Mouse (Mus musculus) MEL (cell line): ENCODE data around the gene Faap100.

Experiments used
- BHLHE40 ChIP-seq: IDR thresholded peaks from 2 replicates; pipeline ENCODE4 v1.6.1; 2012; ENCODE audit warnings: low read depth, mild to moderate bottlenecking, inconsistent platforms, low read length, improper control_type of control experiment, borderline replicate concordance
- CHD1 ChIP-seq: IDR thresholded peaks from 2 replicates; pipeline ENCODE4 v1.6.1; 2012; ENCODE audit warnings: low read depth, mild to moderate bottlenecking, inconsistent platforms, low read length, improper control_type of control experiment
- CTCF ChIP-seq, 3 experiments: IDR thresholded peaks in 2 of 3; conservative IDR thresholded peaks in 1 of 3; 2 replicates each; pipeline ENCODE4 v1.5.1; 2011 to 2012; ENCODE audit warnings: low read length in 3 of 3, low read depth in 2 of 3, mild to moderate bottlenecking in 2 of 3, improper control_type of control experiment in 1 of 3, inconsistent platforms in 1 of 3, mixed read lengths in 1 of 3, moderate library complexity in 1 of 3; ENCODE audit not compliant: control insufficient read depth in 1 of 3, insufficient read depth in 1 of 3, poor library complexity in 1 of 3, severe bottlenecking in 1 of 3
- EP300 ChIP-seq, 2 experiments: IDR thresholded peaks; 2 replicates each; pipeline ENCODE4 v1.6.1; 2011; ENCODE audit warnings: improper control_type of control experiment in 2 of 2, low read length in 2 of 2, low read depth in 1 of 2, mild to moderate bottlenecking in 1 of 2
- ETS1 ChIP-seq: IDR thresholded peaks from 2 replicates; pipeline ENCODE4 v1.6.1; 2012; ENCODE audit warnings: low read depth, mild to moderate bottlenecking, inconsistent platforms, low read length, improper control_type of control experiment, moderate library complexity
- KAT2A ChIP-seq: conservative IDR thresholded peaks from 2 replicates; pipeline ENCODE4 v1.6.1; 2012; ENCODE audit warnings: low read depth, low read length, improper control_type of control experiment, inconsistent platforms
- MAX ChIP-seq: IDR thresholded peaks from 2 replicates; pipeline ENCODE4 v1.6.1; 2011; ENCODE audit warnings: low read length, improper control_type of control experiment
- MXI1 ChIP-seq: IDR thresholded peaks from 2 replicates; pipeline ENCODE4 v1.6.1; 2011; ENCODE audit warnings: mild to moderate bottlenecking, low read depth, low read length, improper control_type of control experiment
- NELFE ChIP-seq: IDR thresholded peaks from 2 replicates; pipeline ENCODE4 v1.6.1; 2011; ENCODE audit warnings: low read depth, low read length, improper control_type of control experiment
- POLR2A ChIP-seq, 2 experiments: IDR thresholded peaks; 2 replicates each; pipeline ENCODE4 v1.6.1; 2011 to 2012; ENCODE audit warnings: low read length in 2 of 2, mild to moderate bottlenecking in 2 of 2, control low read depth in 1 of 2, improper control_type of control experiment in 1 of 2, low read depth in 1 of 2, moderate library complexity in 1 of 2; ENCODE audit not compliant: control insufficient read depth in 1 of 2, insufficient read depth in 1 of 2, poor library complexity in 1 of 2
- POLR2AphosphoS5 ChIP-seq: IDR thresholded peaks from 2 replicates; pipeline ENCODE4 v1.6.1; 2012; ENCODE audit warnings: low read depth, borderline replicate concordance, mild to moderate bottlenecking, inconsistent platforms, low read length, moderate library complexity, mixed read lengths
- USF1 ChIP-seq: IDR thresholded peaks from 2 replicates; pipeline ENCODE4 v1.6.1; 2014; ENCODE audit warnings: low read depth, mild to moderate bottlenecking, inconsistent platforms, low read length, improper control_type of control experiment, moderate library complexity
- ZC3H11A ChIP-seq: IDR thresholded peaks from 2 replicates; pipeline ENCODE4 v1.6.1; 2012; ENCODE audit warnings: low read depth, mild to moderate bottlenecking, inconsistent platforms, low read length, improper control_type of control experiment
- ZNF384 ChIP-seq: IDR thresholded peaks from 2 replicates; pipeline ENCODE4 v1.6.1; 2012; ENCODE audit warnings: low read depth, mild to moderate bottlenecking, inconsistent platforms, low read length, improper control_type of control experiment

- no peak for TF ChIP-seq ZC3H11A
- TF ChIP-seq CHD1: no peak
- no peak for TF ChIP-seq POLR2A (IDR thresholded peaks at IDR 0.05; ENCODE audit: control insufficient read depth in 1 of 2, insufficient read depth in 1 of 2, low read depth in 1 of 2, low read length in 2 of 2, poor library complexity in 1 of 2)
- TF ChIP-seq CTCF (IDR thresholded peaks at IDR 0.05 in 2 of 3, conservative IDR thresholded peaks at IDR 0.05 in 1 of 3; ENCODE audit: control insufficient read depth in 1 of 3, insufficient read depth in 1 of 3, low read depth in 2 of 3, low read length in 3 of 3, poor library complexity in 1 of 3, severe bottlenecking in 1 of 3): no peak
- 0 out of 2 replicates have a peak, but pooled peaks have one; percentile 51 for TF ChIP-seq POLR2AphosphoS5
- TF ChIP-seq NELFE: no peak
- no peak for TF ChIP-seq ZNF384
- TF ChIP-seq ETS1: no peak
- TF ChIP-seq MAX: no peak
- TF ChIP-seq BHLHE40: no peak
- no peak for TF ChIP-seq USF1
- TF ChIP-seq KAT2A: no peak
- TF ChIP-seq EP300 (IDR thresholded peaks at IDR 0.05; ENCODE audit: low read depth in 1 of 2, low read length in 2 of 2): no peak
- no peak for TF ChIP-seq MXI1
Measured at GRCm38 (mm10) chr11:120395661-120396060, 17.1 kb upstream of the Faap100 start.
